Mouse (Mus musculus) limb, embryonic 10.5 days (tissue): ENCODE data around the gene Ltb4r1. TPM values are rescaled to one million over a fixed set of nuclear protein-coding genes. Genes with fewer than 3 reads are reported as not detected.
A peak's percentile ranks its signal among the peaks of the same experiment; 100 is the strongest.
"Not testable (repeated sequence)": the region's sequence is repeated elsewhere in the genome, so short reads cannot be mapped to it uniquely, and the experiment has no call there.

Experiments
- DNase-seq: peaks from one replicate; pipeline ENCODE4 v3.0.0-alpha.2; 2017; ENCODE audit warnings: low spot score
- H3K27ac ChIP-seq: fragments of 300-500 bp; sonication (generic); 2 replicates; pipeline ENCODE4 v1.5.1; 2016; ENCODE audit warnings: mild to moderate bottlenecking
- H3K27me3 ChIP-seq: fragments of 300-500 bp; sonication (generic); 2 replicates; pipeline ENCODE4 v1.6.1; 2016; ENCODE audit warnings: low read depth, mild to moderate bottlenecking; ENCODE audit not compliant: poor library complexity, severe bottlenecking
- H3K36me3 ChIP-seq: fragments of 300-500 bp; sonication (generic); 2 replicates; pipeline ENCODE4 v1.6.1; 2016; ENCODE audit warnings: mild to moderate bottlenecking, moderate library complexity
- H3K4me1 ChIP-seq: fragments of 300-500 bp; sonication (generic); 2 replicates; pipeline ENCODE4 v1.6.1; 2016
- H3K4me3 ChIP-seq: fragments of 300-500 bp; sonication (generic); 2 replicates; pipeline ENCODE4 v1.5.1; 2016; ENCODE audit warnings: mild to moderate bottlenecking, moderate library complexity
- H3K9me3 ChIP-seq: fragments of 300-500 bp; sonication (generic); replicated peaks from 2 replicates; pipeline ENCODE4 v1.6.1; 2016; ENCODE audit warnings: mild to moderate bottlenecking
- WGBS: fragments of 180-500 bp; shearing (Covaris S2); methylation state at CpG from one replicate; pipeline ENCODE4 v1.1.7; 2016; 5-methylcytosine and 5-hydroxymethylcytosine counted together
- polyA plus RNA-seq: library from polyadenylated mRNA; unstranded; fragments of >200 nt; fragmentation: Nextera tagmentation; extraction: Ambion mirVana; gene quantifications from 2 replicates; pipeline ENCODE4 v1.2.1, GENCODE M21; 2016

Ltb4r1 gene
- polyA plus RNA-seq, 1 experiment from 2014 or later = 0.26 TPM

GRCm38 (mm10) chr14:55760156-55760555 lies 5.6 kb upstream of the Ltb4r1 start:
- WGBS = under 1% methylated on average over 6 of the region's 6 CpGs
- peak; percentile 88 for DNase-seq
- not testable (repeated sequence) for H3K27ac ChIP-seq, H3K9me3 ChIP-seq
- Histone ChIP-seq H3K4me1 (peaks cover 18% of the 10 kb centered on the region), H3K36me3 (peaks cover 18% of the 10 kb centered on the region), H3K27me3 (peaks cover 47% of the 10 kb centered on the region), H3K4me3 (peak overlapping the region; percentile 34)

GRCm38 (mm10) chr14:55761163-55761562 lies 4.6 kb upstream of the Ltb4r1 start, which contains the start of gene Ltb4r2:
Ltb4r2 (plus strand) TSS chr14:55761428.
- H3K27ac ChIP-seq = peak within 1 kb of the TSS; percentile 91
- H3K27me3 ChIP-seq = peaks cover 57% of the 10 kb centered on the region
- H3K36me3 ChIP-seq = peaks cover 8% of the 10 kb centered on the region

DNA sequence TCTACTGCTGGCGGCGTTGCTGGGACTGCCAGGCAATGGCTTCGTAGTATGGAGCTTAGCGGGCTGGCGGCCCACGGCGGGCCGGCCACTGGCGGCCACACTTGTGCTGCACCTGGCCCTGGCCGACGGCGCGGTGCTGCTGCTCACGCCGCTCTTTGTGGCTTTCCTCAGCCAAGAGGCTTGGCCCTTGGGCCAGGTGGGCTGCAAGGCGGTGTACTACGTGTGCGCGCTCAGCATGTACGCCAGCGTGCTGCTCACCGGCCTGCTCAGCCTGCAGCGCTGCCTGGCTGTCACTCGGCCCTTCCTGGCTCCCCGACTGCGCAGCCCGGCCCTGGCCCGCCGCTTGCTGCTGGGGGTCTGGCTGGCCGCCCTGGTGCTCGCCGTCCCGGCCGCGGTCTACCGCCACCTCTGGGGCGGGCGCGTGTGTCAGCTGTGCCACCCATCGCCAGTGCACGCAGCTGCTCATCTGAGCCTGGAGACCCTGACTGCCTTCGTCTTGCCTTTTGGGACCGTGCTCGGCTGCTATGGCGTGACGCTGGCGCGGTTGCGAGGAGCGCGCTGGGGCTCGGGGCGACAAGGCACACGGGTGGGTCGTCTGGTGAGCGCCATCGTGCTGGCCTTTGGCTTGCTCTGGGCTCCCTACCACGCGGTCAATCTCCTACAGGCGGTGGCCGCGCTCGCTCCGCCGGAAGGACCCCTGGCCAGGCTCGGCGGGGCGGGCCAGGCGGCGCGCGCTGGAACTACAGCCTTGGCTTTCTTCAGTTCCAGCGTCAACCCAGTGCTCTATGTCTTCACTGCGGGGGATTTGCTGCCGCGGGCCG lies 3.6 kb upstream of the Ltb4r1 start:
- no peaks in the 10 kb centered on the region for H3K9me3 ChIP-seq
- peak; percentile 82 for DNase-seq
- no peaks in the 10 kb centered on the region; the same call in 1 of the 2 replicates for H3K36me3 ChIP-seq
- H3K27me3 ChIP-seq = peaks cover 67% of the 10 kb centered on the region
- peak overlapping the region; percentile 70 for H3K4me3 ChIP-seq
- 1% methylated on average over 77 of the region's 77 CpGs for WGBS
- H3K27ac ChIP-seq = peak overlapping the region; percentile 91
- peaks cover 19% of the 10 kb centered on the region for H3K4me1 ChIP-seq

More at GRCm38 (mm10) chr14:55761163-55761562, 4.6 kb upstream of the Ltb4r1 start, which contains the start of gene Ltb4r2:
- no peak for DNase-seq
- Histone ChIP-seq H3K4me1 (peaks cover 18% of the 10 kb centered on the region), H3K9me3 (no peaks in the 10 kb centered on the region), H3K4me3 (peak within 1 kb of the TSS; percentile 70)
- WGBS = 80% methylated on average over 6 of the region's 6 CpGs

DNA sequence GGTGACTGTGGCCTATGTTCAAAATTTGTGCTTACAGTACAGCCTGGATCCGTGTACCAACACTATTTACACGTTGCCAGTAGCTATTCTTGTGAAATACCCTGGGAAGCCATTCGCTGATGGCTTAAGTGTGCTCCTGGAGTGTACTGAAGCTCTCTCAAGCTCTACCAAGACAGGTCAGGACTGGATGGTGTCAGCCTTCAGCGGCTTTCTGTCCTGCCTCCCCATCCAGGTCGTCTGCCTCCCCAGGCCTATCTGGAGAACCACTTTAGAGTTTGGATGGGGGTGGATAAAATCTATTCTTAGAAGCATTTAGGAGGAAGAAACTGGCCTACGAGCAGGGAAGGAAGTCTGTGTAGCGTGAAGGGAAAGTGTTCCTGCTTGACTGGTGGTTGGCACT lies 2.6 kb upstream of the Ltb4r1 start:
- H3K27ac ChIP-seq = peak overlapping the region; percentile 91; the same call in 1 of the 2 replicates
- DNase-seq = no peak
- peaks cover 28% of the 10 kb centered on the region for H3K4me1 ChIP-seq
- 0 out of 2 replicates have a peak overlapping the region, but pooled peaks have one; percentile 70 for H3K4me3 ChIP-seq
- H3K27me3 ChIP-seq = peaks cover 77% of the 10 kb centered on the region
- WGBS = 70% methylated on average over 7 of the region's 7 CpGs
- no peaks in the 10 kb centered on the region; the same call in 1 of the 2 replicates for H3K36me3 ChIP-seq
- no peaks in the 10 kb centered on the region for H3K9me3 ChIP-seq

- Histone ChIP-seq H3K27ac (peak overlapping the region; percentile 76), H3K4me1 (peaks cover 14% of the 10 kb centered on the region), H3K4me3 (peak overlapping the region; percentile 53), H3K9me3 (no peaks in the 10 kb centered on the region), H3K36me3 (peaks cover 7% of the 10 kb centered on the region; the same call in 1 of the 2 replicates), H3K27me3 (peaks cover 78% of the 10 kb centered on the region)
- peak; percentile 85 for DNase-seq
- WGBS = 14% methylated on average over 52 of the region's 52 CpGs
Measured at GRCm38 (mm10) chr14:55767519-55768414, 2.0 kb downstream of the Ltb4r1 start.

DNA sequence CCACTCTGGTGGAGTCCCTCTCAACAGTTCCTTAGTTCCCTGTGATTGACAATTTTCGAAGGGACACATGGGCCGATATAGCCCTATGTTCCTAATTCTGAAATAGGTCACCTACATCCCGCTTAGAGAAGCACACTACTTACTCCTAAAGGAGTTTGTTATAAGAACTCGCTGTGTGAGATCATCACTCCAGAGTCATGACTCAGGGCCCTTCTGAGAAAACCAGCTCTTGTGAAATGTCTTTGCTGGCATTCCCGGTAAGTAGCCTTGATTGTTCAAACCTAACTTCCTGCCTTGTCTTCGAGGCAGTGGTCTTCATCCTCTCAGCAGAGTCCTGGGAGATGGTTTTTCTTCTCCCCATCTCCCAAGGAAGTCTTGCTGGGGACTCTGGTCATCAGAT lies 2.8 kb downstream of the Ltb4r1 start:
- DNase-seq = no peak
- Histone ChIP-seq H3K4me3 (peak overlapping the region; percentile 53; the same call in 1 of the 2 replicates), H3K27me3 (peaks cover 74% of the 10 kb centered on the region), H3K4me1 (peaks cover 13% of the 10 kb centered on the region), H3K9me3 (no peaks in the 10 kb centered on the region), H3K27ac (no peak overlapping the region), H3K36me3 (peaks cover 7% of the 10 kb centered on the region; the same call in 1 of the 2 replicates)
- 86% methylated on average over 6 of the region's 6 CpGs for WGBS

GRCm38 (mm10) chr14:55769087-55769703 lies 3.4 kb downstream of the Ltb4r1 start:
- no peak overlapping the region for H3K4me3 ChIP-seq
- peaks cover 71% of the 10 kb centered on the region for H3K27me3 ChIP-seq
- WGBS = 74% methylated on average over 16 of the region's 16 CpGs
- H3K9me3 ChIP-seq = no peaks in the 10 kb centered on the region
- no peak for DNase-seq
- H3K27ac ChIP-seq = no peak overlapping the region
- peaks cover 7% of the 10 kb centered on the region; the same call in 1 of the 2 replicates for H3K36me3 ChIP-seq
- peaks cover 13% of the 10 kb centered on the region for H3K4me1 ChIP-seq

GRCm38 (mm10) chr14:55776711-55777110 lies 10.9 kb downstream of the Ltb4r1 start:
- Histone ChIP-seq H3K27me3 (peaks cover 33% of the 10 kb centered on the region; the same call in 1 of the 2 replicates), H3K27ac (no peak overlapping the region), H3K4me1 (peaks cover 16% of the 10 kb centered on the region), H3K4me3 (no peak overlapping the region), H3K36me3 (0 out of 2 replicates have a peak, but pooled peaks cover 15% of the 10 kb centered on the region), H3K9me3 (no peaks in the 10 kb centered on the region)
- no peak for DNase-seq
- 72% methylated on average over 7 of the region's 7 CpGs for WGBS

GRCm38 (mm10) chr14:55777176-55777575 lies 11.4 kb downstream of the Ltb4r1 start:
- H3K4me3 ChIP-seq = no peak overlapping the region
- peaks cover 21% of the 10 kb centered on the region for H3K4me1 ChIP-seq
- DNase-seq = no peak
- peaks cover 37% of the 10 kb centered on the region for H3K27me3 ChIP-seq
- WGBS = 56% methylated on average over 3 of the region's 3 CpGs
- H3K36me3 ChIP-seq = 0 out of 2 replicates have a peak, but pooled peaks cover 15% of the 10 kb centered on the region
- no peaks in the 10 kb centered on the region for H3K9me3 ChIP-seq
- no peak overlapping the region for H3K27ac ChIP-seq

DNA sequence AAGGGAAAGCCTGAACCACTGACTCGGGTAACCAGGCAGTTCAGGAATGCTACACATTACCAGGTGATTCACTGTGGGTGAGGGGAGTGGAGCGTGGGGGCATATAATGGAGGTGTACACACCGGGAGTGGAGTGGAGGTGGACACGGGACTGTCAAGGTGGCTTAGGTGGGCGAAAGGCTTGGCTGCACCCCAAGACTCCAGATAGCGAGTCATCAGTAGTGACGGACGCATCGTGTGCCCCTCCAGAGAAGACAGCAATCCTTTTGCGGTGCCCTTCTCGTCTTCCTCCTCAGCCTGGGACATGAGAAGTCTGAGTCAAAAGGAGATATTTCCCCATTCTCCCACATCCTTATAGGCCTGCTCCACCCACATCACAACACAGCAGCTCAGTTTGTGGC lies 12.0 kb downstream of the Ltb4r1 start:
- no peak overlapping the region for H3K4me3 ChIP-seq
- 91% methylated on average over 11 of the region's 11 CpGs for WGBS
- peaks cover 44% of the 10 kb centered on the region for H3K27me3 ChIP-seq
- H3K27ac ChIP-seq = no peak overlapping the region
- no peak for DNase-seq
- H3K4me1 ChIP-seq = peaks cover 27% of the 10 kb centered on the region
- 0 out of 2 replicates have a peak, but pooled peaks cover 15% of the 10 kb centered on the region for H3K36me3 ChIP-seq
- no peaks in the 10 kb centered on the region for H3K9me3 ChIP-seq

DNA sequence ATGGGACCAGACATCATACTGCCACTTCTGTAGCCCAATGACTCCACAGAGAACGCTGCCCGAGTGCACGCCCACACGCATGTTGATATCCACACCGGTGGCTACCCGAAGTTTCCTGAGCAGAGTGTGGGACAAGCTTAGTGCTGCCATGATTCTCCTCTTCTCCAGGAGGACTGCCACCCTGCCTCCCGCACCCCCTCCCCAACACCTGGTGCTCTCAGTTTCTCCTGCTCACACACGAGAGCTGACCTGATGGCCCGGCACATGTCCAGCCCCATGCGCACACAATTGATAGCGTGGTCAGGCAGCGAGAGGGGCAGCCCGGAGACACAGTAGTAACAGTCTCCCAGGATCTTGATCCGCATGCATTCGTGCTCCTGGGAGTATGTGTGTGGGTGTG lies 12.9 kb downstream of the Ltb4r1 start:
- Histone ChIP-seq H3K36me3 (0 out of 2 replicates have a peak, but pooled peaks cover 15% of the 10 kb centered on the region), H3K9me3 (no peaks in the 10 kb centered on the region), H3K27me3 (peaks cover 44% of the 10 kb centered on the region), H3K4me1 (peaks cover 36% of the 10 kb centered on the region), H3K4me3 (no peak overlapping the region), H3K27ac (no peak overlapping the region)
- 92% methylated on average over 15 of the region's 15 CpGs for WGBS
- no peak for DNase-seq

- Histone ChIP-seq H3K4me3 (no peak overlapping the region), H3K4me1 (peaks cover 46% of the 10 kb centered on the region), H3K9me3 (no peaks in the 10 kb centered on the region), H3K36me3 (0 out of 2 replicates have a peak, but pooled peaks cover 15% of the 10 kb centered on the region), H3K27ac (no peak overlapping the region), H3K27me3 (peaks cover 49% of the 10 kb centered on the region)
- DNase-seq = no peak
- 59% methylated on average over 16 of the region's 16 CpGs for WGBS
Measured at GRCm38 (mm10) chr14:55779656-55780055, 13.9 kb downstream of the Ltb4r1 start.
